Mouse (Mus musculus): Measurements from ENCODE around the gene Wnt4. TPM values are rescaled to one million over a fixed set of nuclear protein-coding genes. Genes with fewer than 3 reads are reported as not detected.

Wnt4 gene
- total and polyA plus RNA-seq, 3 experiments: not detected

DNA sequence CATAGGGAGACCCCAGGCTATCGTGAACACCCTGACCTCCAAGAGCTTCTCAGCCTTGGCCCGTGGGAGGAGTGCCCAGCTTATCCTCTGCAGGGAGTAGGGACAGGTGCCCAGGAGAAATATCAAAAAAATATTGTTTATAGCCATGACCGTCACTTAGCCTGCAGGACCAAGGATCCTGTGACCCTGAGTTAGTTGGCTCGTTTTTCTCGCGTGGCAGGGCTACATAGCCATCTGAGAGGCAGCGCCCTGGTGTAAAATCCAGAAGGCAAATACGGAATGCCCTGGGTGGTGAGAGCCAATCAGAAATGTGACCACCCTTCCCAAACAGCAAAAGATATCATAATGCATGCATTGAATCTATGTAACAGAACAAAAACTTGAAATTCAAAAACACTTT, 8.7 kb upstream of the Wnt4 start:
- TF ChIP-seq UBTF (IDR thresholded peaks at IDR 0.05; ENCODE audit: borderline replicate concordance, insufficient read depth, low read depth, low read length): no peak
- TF ChIP-seq BHLHE40 (IDR thresholded peaks at IDR 0.05; ENCODE audit: borderline replicate concordance, low read depth, low read length): no peak
- TF ChIP-seq MYB (IDR thresholded peaks at IDR 0.05; ENCODE audit: low read depth, low read length): no peak
- TF ChIP-seq ZNF384 (IDR thresholded peaks at IDR 0.05; ENCODE audit: low read depth, low read length): no peak
- TF ChIP-seq SMC3 (IDR thresholded peaks at IDR 0.05; ENCODE audit: low read depth, low read length): no peak
- TF ChIP-seq KAT2A (conservative IDR thresholded peaks at IDR 0.05; ENCODE audit: low read depth, low read length): no peak
- no peak for TF ChIP-seq NRF1 (IDR thresholded peaks at IDR 0.05; ENCODE audit: insufficient read depth, low read depth, low read length, poor library complexity, severe bottlenecking)
- no peak for TF ChIP-seq CHD2 (IDR thresholded peaks at IDR 0.05; ENCODE audit: low read length)
- TF ChIP-seq CTCF (IDR thresholded peaks at IDR 0.05 in 2 of 3, conservative IDR thresholded peaks at IDR 0.05 in 1 of 3; ENCODE audit: control insufficient read depth in 1 of 3, insufficient read depth in 1 of 3, low read depth in 2 of 3, low read length in 3 of 3, poor library complexity in 1 of 3, severe bottlenecking in 1 of 3): no peak
- TF ChIP-seq ELF1 (IDR thresholded peaks at IDR 0.05; ENCODE audit: low read depth, low read length): no peak
- no peak for TF ChIP-seq POLR2AphosphoS2 (IDR thresholded peaks at IDR 0.05; ENCODE audit: low read length)
- DNase-seq (ENCODE audit: low read depth, low spot score): no peak
- Histone ChIP-seq H3K27ac (ENCODE audit: control insufficient read depth, low read depth, low read length) (no peak overlapping the region), H3K9me3 (replicated peaks; ENCODE audit: insufficient read depth, low read length) (no peaks in the 10 kb centered on the region), H3K4me1 (ENCODE audit: control insufficient read depth in 1 of 2, insufficient read depth in 2 of 2, low read length in 2 of 2) (no peaks in the 10 kb centered on the region), H3K27me3 (ENCODE audit: control insufficient read depth in 1 of 2, insufficient read depth in 2 of 2, low read length in 2 of 2) (no peaks in the 10 kb centered on the region), H3K79me2 (ENCODE audit: control insufficient read depth, insufficient read depth, low read length, poor library complexity) (no peaks in the 10 kb centered on the region), H3K36me3 (ENCODE audit: control insufficient read depth in 1 of 2, insufficient read depth in 2 of 2, low read length in 2 of 2) (no peaks in the 10 kb centered on the region), H3K4me3 (ENCODE audit: control insufficient read depth in 1 of 2, insufficient read depth in 1 of 2, low read depth in 2 of 2, low read length in 2 of 2) (no peak overlapping the region), H3K9ac (ENCODE audit: control insufficient read depth, low read depth, low read length, poor library complexity, severe bottlenecking) (no peak overlapping the region)

DNA sequence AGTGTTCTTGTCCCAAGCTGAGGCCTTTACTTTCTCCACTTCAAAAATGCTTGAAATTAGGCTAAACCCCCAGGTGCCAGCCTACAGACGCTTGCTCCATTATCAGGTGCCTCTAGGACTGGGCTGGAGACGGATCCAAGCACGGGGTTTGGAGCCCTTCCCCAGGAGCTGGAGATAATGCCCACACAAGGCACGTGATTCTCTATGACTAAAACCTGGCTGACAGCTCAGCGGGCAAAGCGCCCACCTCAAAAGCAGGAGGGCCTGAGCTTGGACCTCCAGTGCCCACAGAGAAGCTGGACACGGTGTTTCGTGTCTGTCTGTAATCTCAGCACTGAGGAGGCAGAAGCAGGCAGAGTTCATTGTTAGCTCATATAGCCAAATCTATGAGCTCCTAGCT, 5.4 kb upstream of the Wnt4 start:
- no peaks in the 10 kb centered on the region for H3K27me3 ChIP-seq (ENCODE audit: control insufficient read depth in 1 of 2, insufficient read depth in 2 of 2, low read length in 2 of 2)
- H3K4me3 ChIP-seq (ENCODE audit: control insufficient read depth in 1 of 2, insufficient read depth in 1 of 2, low read depth in 2 of 2, low read length in 2 of 2): no peak overlapping the region
- peaks cover 0 to 3% of the 10 kb centered on the region in 2 experiments; a peak in 1 of 4 replicates for H3K36me3 ChIP-seq (ENCODE audit: control insufficient read depth in 1 of 2, insufficient read depth in 2 of 2, low read length in 2 of 2)
- no peaks in the 10 kb centered on the region for H3K9me3 ChIP-seq (replicated peaks; ENCODE audit: insufficient read depth, low read length)
- no peaks in the 10 kb centered on the region; the same call in 1 of the 2 replicates for H3K79me2 ChIP-seq (ENCODE audit: control insufficient read depth, insufficient read depth, low read length, poor library complexity)
- DNase-seq (ENCODE audit: low read depth, low spot score): no peak
- no peak overlapping the region for H3K9ac ChIP-seq (ENCODE audit: control insufficient read depth, low read depth, low read length, poor library complexity, severe bottlenecking)
- no peak overlapping the region for H3K27ac ChIP-seq (ENCODE audit: control insufficient read depth, low read depth, low read length)
- no peaks in the 10 kb centered on the region for H3K4me1 ChIP-seq (ENCODE audit: control insufficient read depth in 1 of 2, insufficient read depth in 2 of 2, low read length in 2 of 2)
- TF ChIP-seq E2F4 (IDR thresholded peaks at IDR 0.05; ENCODE audit: borderline replicate concordance, low read depth, low read length) (no peak), POLR2AphosphoS2 (IDR thresholded peaks at IDR 0.05; ENCODE audit: low read length) (no peak), SMC3 (IDR thresholded peaks at IDR 0.05; ENCODE audit: low read depth, low read length) (no peak), USF2 (IDR thresholded peaks at IDR 0.05; ENCODE audit: borderline replicate concordance in 1 of 2, insufficient read depth in 1 of 2, low read depth in 1 of 2, low read length in 2 of 2) (no peak), JUND (IDR thresholded peaks at IDR 0.05; ENCODE audit: low read depth, low read length) (no peak), CTCF (IDR thresholded peaks at IDR 0.05 in 2 of 3, conservative IDR thresholded peaks at IDR 0.05 in 1 of 3; ENCODE audit: control insufficient read depth in 1 of 3, insufficient read depth in 1 of 3, low read depth in 2 of 3, low read length in 3 of 3, poor library complexity in 1 of 3, severe bottlenecking in 1 of 3) (no peak), ETS1 (IDR thresholded peaks at IDR 0.05; ENCODE audit: low read depth, low read length) (no peak), POLR2A (IDR thresholded peaks at IDR 0.05; ENCODE audit: control insufficient read depth in 1 of 2, insufficient read depth in 1 of 2, low read depth in 1 of 2, low read length in 2 of 2, poor library complexity in 1 of 2) (no peak), ZNF384 (IDR thresholded peaks at IDR 0.05; ENCODE audit: low read depth, low read length) (no peak), NRF1 (IDR thresholded peaks at IDR 0.05; ENCODE audit: insufficient read depth, low read depth, low read length, poor library complexity, severe bottlenecking) (no peak), NELFE (IDR thresholded peaks at IDR 0.05; ENCODE audit: low read depth, low read length) (no peak), GATA1 (IDR thresholded peaks at IDR 0.05; ENCODE audit: low read depth, low read length) (no peak), TAL1 (IDR thresholded peaks at IDR 0.05; ENCODE audit: low read length) (no peak), RCOR1 (IDR thresholded peaks at IDR 0.05; ENCODE audit: low read depth, low read length) (no peak), MEF2A (IDR thresholded peaks at IDR 0.05; ENCODE audit: extremely low read depth, insufficient replicate concordance, low read depth, low read length, poor library complexity, severe bottlenecking) (no peak), MAZ (IDR thresholded peaks at IDR 0.05; ENCODE audit: low read depth, low read length) (no peak), MAFK (IDR thresholded peaks at IDR 0.05; ENCODE audit: borderline replicate concordance, low read depth, low read length) (no peak), KAT2A (conservative IDR thresholded peaks at IDR 0.05; ENCODE audit: low read depth, low read length) (no peak)

Measured in MEL (cell line).